17 mouse cellular contexts compared by ENCODE assay signal in genomic region chr11:71251333-71251732, GRCm38 (mm10). TPM values are rescaled to one million over a fixed set of nuclear protein-coding genes. Genes with fewer than 3 reads are reported as not detected.
DNase-seq lines count a peak whose midpoint lies in the region; ATAC-seq and TF ChIP-seq lines count a peak whose summit lies in the region.
"Had no signal": no experiment of that assay in that cellular context is flagged by ENCODE, and none has a peak within 500 bp of the region (broad histone marks: within the 10 kb centered on the region; RNA-seq: fewer than 3 reads in every experiment).

No protein-coding gene starts in this region.

- no peaks in the 10 kb centered on the region for H3K27me3 ChIP-seq in kidney, adult 2 months (replicated peaks; ENCODE audit: control insufficient read depth, insufficient read depth, low read length)
- 0 out of 2 replicates have a peak, but pooled peaks cover under 1% of the 10 kb centered on the region for H3K27me3 ChIP-seq in kidney, embryonic 14.5 days (ENCODE audit: control insufficient read depth, insufficient read depth, low read length)
- H3K27me3 ChIP-seq in CH12.LX (replicated peaks): no peaks in the 10 kb centered on the region
- H3K27me3 ChIP-seq in forebrain, embryonic 10.5 days (ENCODE audit: poor library complexity, severe bottlenecking): no peaks in the 10 kb centered on the region
- H3K27me3 ChIP-seq: embryonic facial prominence, embryonic 15.5 days; neural tube, embryonic 13.5 days; Patski had no signal

- no peak overlapping the region for H3K27ac ChIP-seq in kidney, adult 2 months (ENCODE audit: insufficient read depth, low read depth, low read length)
- no peak overlapping the region for H3K27ac ChIP-seq in kidney, embryonic 14.5 days (ENCODE audit: low read depth, low read length)
- H3K27ac ChIP-seq in CH12.LX (ENCODE audit: insufficient read depth, low read depth): no peak overlapping the region
- no peak overlapping the region for H3K27ac ChIP-seq in forebrain, embryonic 10.5 days
- H3K27ac ChIP-seq: embryonic facial prominence, embryonic 15.5 days; hindbrain, embryonic 14.5 days; neural tube, embryonic 13.5 days had no signal

- no peak for TF ChIP-seq POLR2A in kidney, adult 2 months (IDR thresholded peaks at IDR 0.05; ENCODE audit: low read depth, low read length)
- no peak for TF ChIP-seq POLR2A in CH12.LX (IDR thresholded peaks at IDR 0.05; ENCODE audit: low read depth, low read length)

- H3K36me3 ChIP-seq in kidney, adult 2 months (ENCODE audit: control insufficient read depth, insufficient read depth, low read length): no peaks in the 10 kb centered on the region
- H3K36me3 ChIP-seq in kidney, embryonic 14.5 days (ENCODE audit: control insufficient read depth, insufficient read depth, low read length): no peaks in the 10 kb centered on the region
- no peaks in the 10 kb centered on the region for H3K36me3 ChIP-seq in CH12.LX (replicated peaks in 1 of 2; ENCODE audit: control insufficient read depth in 1 of 2, insufficient read depth in 1 of 2, low read length in 1 of 2)
- H3K36me3 ChIP-seq in forebrain, embryonic 10.5 days (replicated peaks): no peaks in the 10 kb centered on the region
- H3K36me3 ChIP-seq: embryonic facial prominence, embryonic 15.5 days; neural tube, embryonic 13.5 days had no signal

- 68% methylated on average over 5 of the region's 5 CpGs for WGBS in kidney, adult 2 months
- 86% methylated on average over 5 of the region's 5 CpGs for WGBS in kidney, embryonic 14.5 days
- 85% methylated on average over 5 of the region's 5 CpGs for WGBS in forebrain, embryonic 10.5 days

- H3K9ac ChIP-seq in kidney, embryonic 14.5 days (ENCODE audit: low read depth, low read length): no peak overlapping the region
- H3K9ac ChIP-seq in CH12.LX (ENCODE audit: insufficient read depth, low read depth): no peak overlapping the region
- H3K9ac ChIP-seq: embryonic facial prominence, embryonic 15.5 days; hindbrain, embryonic 14.5 days; neural tube, embryonic 13.5 days had no signal

- ATAC-seq in kidney, embryonic 14.5 days (ENCODE audit: low FRiP score, low TSS enrichment): no peak
- ATAC-seq in hematopoietic stem cell, adult 5-6 weeks (replicated peaks in 1 of 2; ENCODE audit: insufficient read depth in 1 of 2, low FRiP score in 2 of 2, low TSS enrichment in 1 of 2, low read depth in 1 of 2, poor library complexity in 2 of 2, severe bottlenecking in 2 of 2): peak; percentile 95 to 98
- ATAC-seq: Patski had no signal

- no peaks in the 10 kb centered on the region for H3K9me3 ChIP-seq in kidney, embryonic 14.5 days (ENCODE audit: control insufficient read depth, low read length)
- H3K9me3 ChIP-seq in CH12.LX (replicated peaks; ENCODE audit: low read length): no peaks in the 10 kb centered on the region
- no peaks in the 10 kb centered on the region for H3K9me3 ChIP-seq in forebrain, embryonic 10.5 days
- H3K9me3 ChIP-seq: embryonic facial prominence, embryonic 15.5 days; neural tube, embryonic 13.5 days had no signal

- TF ChIP-seq RAD21 in CH12.LX (IDR thresholded peaks at IDR 0.05; ENCODE audit: low read depth, low read length): no peak

- in situ Hi-C loops in CH12.LX (cut with MboI; ENCODE audit: low pct_ligation_motif_present, low pct_unique_long_range_greater_than_20kb, low sequenced_read_pairs): no loop called here

- H3K4me1 ChIP-seq in kidney, adult 2 months (ENCODE audit: control insufficient read depth, insufficient read depth, low read length): no peaks in the 10 kb centered on the region
- no peaks in the 10 kb centered on the region for H3K4me1 ChIP-seq in kidney, embryonic 14.5 days (ENCODE audit: control insufficient read depth, insufficient read depth, low read length)
- peaks cover 0 to 12% of the 10 kb centered on the region in 2 experiments; a peak in 2 of 4 replicates for H3K4me1 ChIP-seq in CH12.LX (ENCODE audit: control insufficient read depth in 1 of 2, insufficient read depth in 2 of 2)
- no peaks in the 10 kb centered on the region for H3K4me1 ChIP-seq in forebrain, embryonic 10.5 days
- H3K4me1 ChIP-seq: embryonic facial prominence, embryonic 15.5 days; neural tube, embryonic 13.5 days had no signal

- H3K4me3 ChIP-seq in kidney, adult 2 months (ENCODE audit: insufficient read depth, low read depth, low read length): no peak overlapping the region
- no peak overlapping the region for H3K4me3 ChIP-seq in kidney, embryonic 14.5 days (ENCODE audit: low read length)
- H3K4me3 ChIP-seq in CH12.LX (replicated peaks in 1 of 3; ENCODE audit: low read depth in 2 of 3, low read length in 2 of 3, poor library complexity in 1 of 3): no peak overlapping the region
- H3K4me3 ChIP-seq in forebrain, embryonic 10.5 days: no peak overlapping the region
- H3K4me3 ChIP-seq: embryonic facial prominence, embryonic 15.5 days; neural tube, embryonic 13.5 days had no signal

- dilution Hi-C loops in CH12.LX (cut with MboI; ENCODE audit: extremely low pct_ligation_motif_present, extremely low pct_unique_long_range_greater_than_20kb, low sequenced_read_pairs): no loop called here

- no peak overlapping the region for H3K4me2 ChIP-seq in kidney, embryonic 14.5 days (replicated peaks; ENCODE audit: low read depth, low read length)
- no peak overlapping the region for H3K4me2 ChIP-seq in CH12.LX (ENCODE audit: insufficient read depth, low read depth, poor library complexity, severe bottlenecking)
- H3K4me2 ChIP-seq: embryonic facial prominence, embryonic 15.5 days; hindbrain, embryonic 14.5 days; midbrain, embryonic 11.5 days; neural tube, embryonic 13.5 days had no signal

- no peak for TF ChIP-seq EP300 in CH12.LX (IDR thresholded peaks at IDR 0.05; ENCODE audit: low read length)

- no peaks in the 10 kb centered on the region for H3K79me2 ChIP-seq in CH12.LX (replicated peaks; ENCODE audit: control insufficient read depth, extremely low read depth, insufficient read depth, poor library complexity, severe bottlenecking)

- peak; percentile 18 for DNase-seq in kidney, adult 2 months
- DNase-seq in CH12.LX (ENCODE audit: extremely low read depth): peak; percentile 49
- peak; percentile 58 for DNase-seq in lung, postnatal 36 days
- DNase-seq in forebrain, embryonic 10.5 days (ENCODE audit: extremely low spot score, low spot score): no peak
- no peak for DNase-seq in adrenal gland, postnatal 36 days
- DNase-seq in cerebellum, adult 8-10 months: no peak
- DNase-seq: adrenal gland, adult 8-10 months; cerebellum, adult 9-10 months; kidney, postnatal 10 days; thymus, postnatal 14 days had no signal

- TF ChIP-seq CTCF in kidney, adult 2 months (conservative IDR thresholded peaks at IDR 0.05; ENCODE audit: insufficient read depth, insufficient read length, low read depth, low read length): no peak
- no peak for TF ChIP-seq CTCF in CH12.LX (conservative IDR thresholded peaks at IDR 0.05 in 1 of 2, IDR thresholded peaks at IDR 0.05 in 1 of 2; ENCODE audit: low read depth in 2 of 2, low read length in 2 of 2)

TF ChIP-seq in CH12.LX, 34 proteins besides CTCF, POLR2A, EP300 and RAD21:
- no peak for TF ChIP-seq ZNF384 (IDR thresholded peaks at IDR 0.05; ENCODE audit: low read depth, low read length)
- no peak for TF ChIP-seq JUND (conservative IDR thresholded peaks at IDR 0.05; ENCODE audit: low read depth, low read length)
- no peak for TF ChIP-seq USF1 (IDR thresholded peaks at IDR 0.05; ENCODE audit: low read depth, low read length)
- no peak for TF ChIP-seq SMC3 (IDR thresholded peaks at IDR 0.05; ENCODE audit: low read depth, low read length)
- TF ChIP-seq TCF12 (IDR thresholded peaks at IDR 0.05; ENCODE audit: low read depth, low read length): no peak
- no peak for TF ChIP-seq JUN (IDR thresholded peaks at IDR 0.05; ENCODE audit: insufficient read depth, low read depth, low read length)
- TF ChIP-seq PAX5 (IDR thresholded peaks at IDR 0.05; ENCODE audit: low read length): no peak
- TF ChIP-seq MXI1 (IDR thresholded peaks at IDR 0.05; ENCODE audit: low read depth, low read length): no peak
- TF ChIP-seq ELF1 (IDR thresholded peaks at IDR 0.05; ENCODE audit: low read depth, low read length): no peak
- TF ChIP-seq MAFK (IDR thresholded peaks at IDR 0.05; ENCODE audit: insufficient replicate concordance, low read length): no peak
- TF ChIP-seq SIN3A (IDR thresholded peaks at IDR 0.05; ENCODE audit: low read length): no peak
- TF ChIP-seq ZMIZ1 (IDR thresholded peaks at IDR 0.05; ENCODE audit: low read depth, low read length): no peak
- TF ChIP-seq E2F4 (IDR thresholded peaks at IDR 0.05; ENCODE audit: insufficient replicate concordance, low read depth, low read length): no peak
- TF ChIP-seq HCFC1 (IDR thresholded peaks at IDR 0.05; ENCODE audit: low read depth, low read length): no peak
- TF ChIP-seq IRF4 (IDR thresholded peaks at IDR 0.05; ENCODE audit: low read depth, low read length): no peak
- TF ChIP-seq MEF2A (IDR thresholded peaks at IDR 0.05; ENCODE audit: borderline replicate concordance, low read depth, low read length): no peak
- no peak for TF ChIP-seq TBP (conservative IDR thresholded peaks at IDR 0.05; ENCODE audit: low read depth, low read length)
- TF ChIP-seq UBTF (IDR thresholded peaks at IDR 0.05; ENCODE audit: low read depth, low read length): no peak

RNA-seq across cellular contexts. Expression of gene Nlrp1b, which starts 20.8 kb away (rescaled TPM):
- 0.22 and 0.23 TPM in 2 replicates for polyA plus RNA-seq in kidney, adult 2 months (2012; rRNA removed)
- polyA plus RNA-seq in kidney, embryonic 14.5 days (2014; fragmentation: Nextera tagmentation; extraction: Ambion mirVana): not detected in 2 replicates
- total RNA-seq in CH12.LX (2012; rRNA removed) (0.38 and 0.67 TPM in 2 replicates), CH12.LX (2014; rRNA removed) (0.42 and 0.80 TPM in 2 replicates)
- polyA plus RNA-seq in CH12.LX (2012; ENCODE audit: insufficient read length, low read depth): 1.1 and 1.4 TPM in 2 replicates
- total RNA-seq in hematopoietic stem cell, adult 5-6 weeks (2017): 1.6 and 5.5 TPM in 2 replicates
- polyA plus RNA-seq in forebrain, embryonic 10.5 days (2016; fragmentation: Nextera tagmentation; extraction: Ambion mirVana): not detected in 2 replicates
- total RNA-seq in adrenal gland, postnatal 36 days (2021): under 1 TPM; 0.30 TPM
- polyA plus RNA-seq: hindbrain, embryonic 14.5 days; midbrain, embryonic 11.5 days; neural tube, embryonic 13.5 days; Patski had no signal

Comparison
In these comparisons a context has a peak if more than half of its experiments do, and no peak if none do; other contexts are left out.
1. DNase-seq: peak in kidney, adult 2 months (single experiment), CH12.LX (single experiment) and lung, postnatal 36 days (single experiment); none in forebrain, embryonic 10.5 days (single experiment), adrenal gland, postnatal 36 days (0 of 2) and cerebellum, adult 8-10 months (single experiment).